Mouse (Mus musculus) kidney, embryonic 14.5 days (tissue): ENCODE data around the gene Aloxe3. TPM values are rescaled to one million over a fixed set of nuclear protein-coding genes. Genes with fewer than 3 reads are reported as not detected.

Source experiments
- ATAC-seq: fragments of 200-750 bp; cut with Nextera tagmentation; 2 replicates; pipeline ENCODE4 v1.8.0; 2017; ENCODE audit warnings: moderate number of reproducible peaks, mild to moderate bottlenecking, moderate TSS enrichment, moderate library complexity; ENCODE audit not compliant: low FRiP score, low TSS enrichment
- H3K27ac ChIP-seq: fragments of 300-500 bp; sonication (generic); 2 replicates; pipeline ENCODE4 v1.5.1; 2014; ENCODE audit warnings: low read depth, mild to moderate bottlenecking, low read length, moderate library complexity, mixed read lengths
- H3K27me3 ChIP-seq: fragments of 300-500 bp; sonication (generic); 2 replicates; pipeline ENCODE4 v1.6.1; 2014; ENCODE audit warnings: mild to moderate bottlenecking, low read length; ENCODE audit not compliant: control insufficient read depth, insufficient read depth
- H3K36me3 ChIP-seq: fragments of 300-500 bp; sonication (generic); 2 replicates; pipeline ENCODE4 v1.6.1; 2014; ENCODE audit warnings: low read length, mixed read lengths; ENCODE audit not compliant: control insufficient read depth, insufficient read depth
- H3K4me1 ChIP-seq: fragments of 300-500 bp; sonication (generic); 2 replicates; pipeline ENCODE4 v1.6.1; 2014; ENCODE audit warnings: low read length, mixed read lengths; ENCODE audit not compliant: control insufficient read depth, insufficient read depth
- H3K4me2 ChIP-seq: fragments of 300-500 bp; sonication (generic); replicated peaks from 2 replicates; pipeline ENCODE4 v1.6.1; 2014; ENCODE audit warnings: low read depth, mild to moderate bottlenecking, low read length
- H3K4me3 ChIP-seq: fragments of 300-500 bp; sonication (generic); 2 replicates; pipeline ENCODE4 v1.5.1; 2014; ENCODE audit warnings: mild to moderate bottlenecking, low read length
- H3K9ac ChIP-seq: fragments of 300-500 bp; sonication (generic); 2 replicates; pipeline ENCODE4 v1.6.1; 2014; ENCODE audit warnings: low read depth, mild to moderate bottlenecking, low read length, moderate library complexity
- H3K9me3 ChIP-seq: fragments of 300-500 bp; sonication (generic); 2 replicates; pipeline ENCODE4 v1.6.1; 2016; ENCODE audit warnings: low read length; ENCODE audit not compliant: control insufficient read depth
- WGBS: fragments of 180-500 bp; shearing (Covaris S2); extraction: QIAGEN DNeasy Blood & Tissue Kit; methylation state at CpG from one replicate; pipeline ENCODE4 v1.1.7; 2014; 5-methylcytosine and 5-hydroxymethylcytosine counted together
- polyA plus RNA-seq: library from polyadenylated mRNA; unstranded; fragments of >200 nt; fragmentation: Nextera tagmentation; extraction: Ambion mirVana; gene quantifications from 2 replicates; pipeline ENCODE4 v1.2.1, GENCODE M21; 2014

Aloxe3 gene
- polyA plus RNA-seq, 1 experiment from 2014 or later, result 0.54 TPM

- Histone ChIP-seq H3K4me2 (peak overlapping the region; percentile 77), H3K36me3 (no peaks in the 10 kb centered on the region), H3K9ac (peak overlapping the region; percentile 56; the same call in 1 of the 2 replicates), H3K27ac (0 out of 2 replicates have a peak overlapping the region, but pooled peaks have one; percentile 10), H3K4me1 (peaks cover 18% of the 10 kb centered on the region; the same call in 1 of the 2 replicates), H3K4me3 (peak overlapping the region; percentile 52), H3K27me3 (no peaks in the 10 kb centered on the region), H3K9me3 (no peaks in the 10 kb centered on the region)
- ATAC-seq, result peak; percentile 32
- under 1% methylated on average over 24 of the region's 24 CpGs for WGBS
Measured at GRCm38 (mm10) chr11:69125041-69125851, 450 bp upstream of the Aloxe3 start.

- H3K9ac ChIP-seq, result peak overlapping the region; percentile 56; the same call in 1 of the 2 replicates
- H3K4me1 ChIP-seq, result peaks cover 10% of the 10 kb centered on the region; the same call in 1 of the 2 replicates
- no peaks in the 10 kb centered on the region for H3K27me3 ChIP-seq
- WGBS, result 11% methylated on average over 20 of the region's 20 CpGs
- no peaks in the 10 kb centered on the region for H3K9me3 ChIP-seq
- no peak overlapping the region for H3K27ac ChIP-seq
- peak overlapping the region; percentile 52 for H3K4me3 ChIP-seq
- peak overlapping the region; percentile 77 for H3K4me2 ChIP-seq
- no peaks in the 10 kb centered on the region for H3K36me3 ChIP-seq
- no peak for ATAC-seq
Measured at GRCm38 (mm10) chr11:69125919-69126705, 416 bp downstream of the Aloxe3 start.

- Histone ChIP-seq H3K9ac (no peak overlapping the region), H3K9me3 (no peaks in the 10 kb centered on the region), H3K27ac (no peak overlapping the region), H3K36me3 (no peaks in the 10 kb centered on the region), H3K4me2 (peak overlapping the region; percentile 77; the same call in 1 of the 2 replicates), H3K4me3 (no peak overlapping the region), H3K27me3 (no peaks in the 10 kb centered on the region), H3K4me1 (peaks cover 10% of the 10 kb centered on the region; the same call in 1 of the 2 replicates)
- no peak for ATAC-seq
- 28% methylated on average over 2 of the region's 2 CpGs for WGBS
Measured at GRCm38 (mm10) chr11:69126706-69127095, 1.0 kb downstream of the Aloxe3 start.

GRCm38 (mm10) chr11:69128426-69129122 lies 2.9 kb downstream of the Aloxe3 start:
- Histone ChIP-seq H3K27me3 (peaks cover 2% of the 10 kb centered on the region; the same call in 1 of the 2 replicates), H3K4me2 (no peak overlapping the region), H3K36me3 (no peaks in the 10 kb centered on the region), H3K4me1 (peaks cover 10% of the 10 kb centered on the region; the same call in 1 of the 2 replicates), H3K4me3 (no peak overlapping the region), H3K9me3 (no peaks in the 10 kb centered on the region), H3K27ac (no peak overlapping the region), H3K9ac (no peak overlapping the region)
- 70% methylated on average over 8 of the region's 8 CpGs for WGBS
- ATAC-seq, result no peak

- Histone ChIP-seq H3K4me3 (peak overlapping the region; percentile 49; the same call in 1 of the 2 replicates), H3K9me3 (no peaks in the 10 kb centered on the region), H3K9ac (no peak overlapping the region), H3K4me1 (0 out of 2 replicates have a peak, but pooled peaks cover 5% of the 10 kb centered on the region), H3K27ac (no peak overlapping the region), H3K27me3 (peaks cover 3% of the 10 kb centered on the region; the same call in 1 of the 2 replicates), H3K36me3 (no peaks in the 10 kb centered on the region), H3K4me2 (peak overlapping the region; percentile 84)
- WGBS, result 25% methylated on average over 5 of the region's 5 CpGs
- peak; percentile 50; the same call in 1 of the 2 replicates for ATAC-seq
Measured at GRCm38 (mm10) chr11:69133566-69133922, 7.8 kb downstream of the Aloxe3 start.

- Histone ChIP-seq H3K4me1 (0 out of 2 replicates have a peak, but pooled peaks cover 5% of the 10 kb centered on the region), H3K27ac (no peak overlapping the region), H3K9ac (peak overlapping the region; percentile 38; the same call in 1 of the 2 replicates), H3K27me3 (peaks cover 3% of the 10 kb centered on the region; the same call in 1 of the 2 replicates), H3K4me2 (peak overlapping the region; percentile 84), H3K36me3 (no peaks in the 10 kb centered on the region), H3K4me3 (peak overlapping the region; percentile 49), H3K9me3 (no peaks in the 10 kb centered on the region)
- peak; percentile 76 for ATAC-seq
- WGBS, result 2% methylated on average over 34 of the region's 34 CpGs
Measured at GRCm38 (mm10) chr11:69133923-69134621, 8.4 kb downstream of the Aloxe3 start.

GRCm38 (mm10) chr11:69134622-69134968 lies 8.9 kb downstream of the Aloxe3 start:
- H3K36me3 ChIP-seq, result no peaks in the 10 kb centered on the region
- peak; percentile 51 for ATAC-seq
- H3K9ac ChIP-seq, result peak overlapping the region; percentile 38; the same call in 1 of the 2 replicates
- 0 out of 2 replicates have a peak, but pooled peaks cover 5% of the 10 kb centered on the region for H3K4me1 ChIP-seq
- peak overlapping the region; percentile 49 for H3K4me3 ChIP-seq
- peak overlapping the region; percentile 84 for H3K4me2 ChIP-seq
- no peaks in the 10 kb centered on the region for H3K9me3 ChIP-seq
- WGBS, result 25% methylated on average over 8 of the region's 8 CpGs
- H3K27ac ChIP-seq, result no peak overlapping the region
- peaks cover 3% of the 10 kb centered on the region; the same call in 1 of the 2 replicates for H3K27me3 ChIP-seq

GRCm38 (mm10) chr11:69135361-69135760 lies 9.7 kb downstream of the Aloxe3 start:
- Histone ChIP-seq H3K4me1 (0 out of 2 replicates have a peak, but pooled peaks cover 5% of the 10 kb centered on the region), H3K9ac (no peak overlapping the region), H3K4me3 (no peak overlapping the region), H3K27me3 (peaks cover 3% of the 10 kb centered on the region; the same call in 1 of the 2 replicates), H3K4me2 (no peak overlapping the region), H3K36me3 (no peaks in the 10 kb centered on the region), H3K27ac (no peak overlapping the region), H3K9me3 (no peaks in the 10 kb centered on the region)
- 89% methylated on average over 6 of the region's 6 CpGs for WGBS
- no peak for ATAC-seq
